Mouse (Mus musculus): ENCODE data around the gene Mvb12b. TPM values are rescaled to one million over a fixed set of nuclear protein-coding genes. Genes with fewer than 3 reads are reported as not detected.

The Mvb12b gene
- total RNA-seq, 1 experiment, result 5.0 TPM

- Histone ChIP-seq H3K36me3 (ENCODE audit: control insufficient read depth, insufficient read depth, low read length, poor library complexity, severe bottlenecking) (no peaks in the 10 kb centered on the region), H3K9me3 (ENCODE audit: control insufficient read depth, insufficient read depth, low read depth, low read length) (no peaks in the 10 kb centered on the region), H3K9ac (ENCODE audit: insufficient read depth, low read depth, low read length, poor library complexity, severe bottlenecking) (no peak overlapping the region), H3K27ac (ENCODE audit: insufficient read depth, low read depth, low read length, poor library complexity, severe bottlenecking) (no peak overlapping the region), H3K4me1 (ENCODE audit: control insufficient read depth in 2 of 2, insufficient read depth in 2 of 2, low read length in 2 of 2, poor library complexity in 1 of 2) (no peaks in the 10 kb centered on the region; a peak in 1 of 4 replicates), H3K4me3 (ENCODE audit: insufficient read depth in 1 of 2, low read depth in 1 of 2, low read length in 2 of 2, poor library complexity in 1 of 2, severe bottlenecking in 1 of 2) (no peak overlapping the region)
- in situ Hi-C loops (cut with MboI; ENCODE audit: low sequenced_read_pairs in 2 of 2, unreplicated experiment in 2 of 2), result no loop called here
- TF ChIP-seq ZC3H11A (IDR thresholded peaks at IDR 0.05; ENCODE audit: borderline replicate concordance, low read depth, low read length) (no peak), HCFC1 (IDR thresholded peaks at IDR 0.05; ENCODE audit: borderline replicate concordance, insufficient read depth, low read length) (no peak), MAFK (IDR thresholded peaks at IDR 0.05; ENCODE audit: insufficient read depth, low read depth, low read length) (no peak), ZNF384 (IDR thresholded peaks at IDR 0.05; ENCODE audit: low read depth, low read length) (no peak), CHD2 (IDR thresholded peaks at IDR 0.05; ENCODE audit: low read depth, low read length) (no peak)
- DNase-seq (ENCODE audit: low read depth, low spot score), result no peak
Measured at GRCm38 (mm10) chr2:33846635-33847034, 41.1 kb downstream of the Mvb12b start.

DNA sequence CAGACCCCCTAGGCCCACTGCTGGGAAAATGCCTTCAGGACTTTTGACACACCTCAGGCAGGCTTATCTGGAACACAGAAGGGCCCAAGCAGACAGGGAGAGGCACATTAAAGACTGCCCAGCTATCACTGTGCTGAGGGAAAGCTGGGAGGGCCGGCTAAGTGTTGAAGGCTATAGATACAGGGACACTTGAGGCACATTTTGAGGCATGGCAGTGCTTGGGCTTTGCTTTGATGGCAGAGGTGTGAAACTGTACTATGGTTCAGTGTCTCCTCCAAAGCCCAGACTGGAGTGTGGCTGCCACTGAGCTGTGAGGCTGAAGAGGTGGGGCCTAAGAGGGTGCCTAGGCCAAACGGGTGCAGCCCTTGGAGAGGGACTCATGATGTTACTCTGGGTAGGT lies 44.1 kb downstream of the Mvb12b start:
- H3K4me1 ChIP-seq (ENCODE audit: control insufficient read depth in 2 of 2, insufficient read depth in 2 of 2, low read length in 2 of 2, poor library complexity in 1 of 2), result no peaks in the 10 kb centered on the region; a peak in 1 of 4 replicates
- no peak for DNase-seq (ENCODE audit: low read depth, low spot score)
- no peaks in the 10 kb centered on the region for H3K9me3 ChIP-seq (ENCODE audit: control insufficient read depth, insufficient read depth, low read depth, low read length)
- H3K36me3 ChIP-seq (ENCODE audit: control insufficient read depth, insufficient read depth, low read length, poor library complexity, severe bottlenecking), result no peaks in the 10 kb centered on the region
- no peak for TF ChIP-seq HCFC1 (IDR thresholded peaks at IDR 0.05; ENCODE audit: borderline replicate concordance, insufficient read depth, low read length)
- TF ChIP-seq ZNF384 (IDR thresholded peaks at IDR 0.05; ENCODE audit: low read depth, low read length), result no peak
- no peak for TF ChIP-seq MAFK (IDR thresholded peaks at IDR 0.05; ENCODE audit: insufficient read depth, low read depth, low read length)
- no peak for TF ChIP-seq CHD2 (IDR thresholded peaks at IDR 0.05; ENCODE audit: low read depth, low read length)
- TF ChIP-seq ZC3H11A (IDR thresholded peaks at IDR 0.05; ENCODE audit: borderline replicate concordance, low read depth, low read length), result no peak
- in situ Hi-C loops (cut with MboI; ENCODE audit: low sequenced_read_pairs in 2 of 2, unreplicated experiment in 2 of 2), result no loop called here
- no peak overlapping the region for H3K27ac ChIP-seq (ENCODE audit: insufficient read depth, low read depth, low read length, poor library complexity, severe bottlenecking)
- H3K9ac ChIP-seq (ENCODE audit: insufficient read depth, low read depth, low read length, poor library complexity, severe bottlenecking), result no peak overlapping the region
- H3K4me3 ChIP-seq (ENCODE audit: insufficient read depth in 1 of 2, low read depth in 1 of 2, low read length in 2 of 2, poor library complexity in 1 of 2, severe bottlenecking in 1 of 2), result no peak overlapping the region

- Histone ChIP-seq H3K4me3 (ENCODE audit: insufficient read depth in 1 of 2, low read depth in 1 of 2, low read length in 2 of 2, poor library complexity in 1 of 2, severe bottlenecking in 1 of 2) (no peak overlapping the region), H3K4me1 (ENCODE audit: control insufficient read depth in 2 of 2, insufficient read depth in 2 of 2, low read length in 2 of 2, poor library complexity in 1 of 2) (no peaks in the 10 kb centered on the region; a peak in 1 of 4 replicates), H3K9me3 (ENCODE audit: control insufficient read depth, insufficient read depth, low read depth, low read length) (no peaks in the 10 kb centered on the region), H3K36me3 (ENCODE audit: control insufficient read depth, insufficient read depth, low read length, poor library complexity, severe bottlenecking) (no peaks in the 10 kb centered on the region), H3K9ac (ENCODE audit: insufficient read depth, low read depth, low read length, poor library complexity, severe bottlenecking) (no peak overlapping the region), H3K27ac (ENCODE audit: insufficient read depth, low read depth, low read length, poor library complexity, severe bottlenecking) (no peak overlapping the region)
- TF ChIP-seq ZNF384 (IDR thresholded peaks at IDR 0.05; ENCODE audit: low read depth, low read length), result no peak
- no peak for TF ChIP-seq ZC3H11A (IDR thresholded peaks at IDR 0.05; ENCODE audit: borderline replicate concordance, low read depth, low read length)
- TF ChIP-seq MAFK (IDR thresholded peaks at IDR 0.05; ENCODE audit: insufficient read depth, low read depth, low read length), result no peak
- TF ChIP-seq CHD2 (IDR thresholded peaks at IDR 0.05; ENCODE audit: low read depth, low read length), result no peak
- TF ChIP-seq HCFC1 (IDR thresholded peaks at IDR 0.05; ENCODE audit: borderline replicate concordance, insufficient read depth, low read length), result no peak
- DNase-seq (ENCODE audit: low read depth, low spot score), result no peak
- in situ Hi-C loops (cut with MboI; ENCODE audit: low sequenced_read_pairs in 2 of 2, unreplicated experiment in 2 of 2), result no loop called here
Measured at GRCm38 (mm10) chr2:33842983-33843577, 44.7 kb downstream of the Mvb12b start.

DNA sequence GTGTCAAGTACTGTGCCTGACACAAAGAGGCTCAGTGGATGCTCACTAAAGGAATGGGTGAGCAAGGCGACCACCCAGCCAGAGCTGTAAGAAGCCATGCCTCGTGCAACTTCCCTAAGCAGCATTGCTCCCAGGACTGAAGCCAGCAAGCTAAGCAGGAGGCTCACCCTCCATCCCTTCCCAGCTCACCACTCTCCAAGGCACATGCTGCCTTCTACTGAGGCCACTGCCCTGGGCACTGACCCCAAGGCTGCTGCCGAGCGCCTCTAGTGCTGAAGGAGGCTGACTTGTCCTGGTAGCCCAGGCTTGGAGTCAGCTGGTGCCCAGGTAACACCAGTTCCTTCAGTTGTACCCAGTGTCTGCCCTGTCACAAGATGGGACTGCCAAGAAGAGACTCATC lies 45.8 kb downstream of the Mvb12b start:
- no peak overlapping the region for H3K27ac ChIP-seq (ENCODE audit: insufficient read depth, low read depth, low read length, poor library complexity, severe bottlenecking)
- H3K9ac ChIP-seq (ENCODE audit: insufficient read depth, low read depth, low read length, poor library complexity, severe bottlenecking), result no peak overlapping the region
- H3K36me3 ChIP-seq (ENCODE audit: control insufficient read depth, insufficient read depth, low read length, poor library complexity, severe bottlenecking), result no peaks in the 10 kb centered on the region; the same call in 1 of the 2 replicates
- TF ChIP-seq CHD2 (IDR thresholded peaks at IDR 0.05; ENCODE audit: low read depth, low read length) (no peak), ZNF384 (IDR thresholded peaks at IDR 0.05; ENCODE audit: low read depth, low read length) (no peak), MAFK (IDR thresholded peaks at IDR 0.05; ENCODE audit: insufficient read depth, low read depth, low read length) (no peak), ZC3H11A (IDR thresholded peaks at IDR 0.05; ENCODE audit: borderline replicate concordance, low read depth, low read length) (no peak), HCFC1 (IDR thresholded peaks at IDR 0.05; ENCODE audit: borderline replicate concordance, insufficient read depth, low read length) (no peak)
- no peaks in the 10 kb centered on the region for H3K9me3 ChIP-seq (ENCODE audit: control insufficient read depth, insufficient read depth, low read depth, low read length)
- no peak overlapping the region for H3K4me3 ChIP-seq (ENCODE audit: insufficient read depth in 1 of 2, low read depth in 1 of 2, low read length in 2 of 2, poor library complexity in 1 of 2, severe bottlenecking in 1 of 2)
- in situ Hi-C loops (cut with MboI; ENCODE audit: low sequenced_read_pairs in 2 of 2, unreplicated experiment in 2 of 2), result no loop called here
- DNase-seq (ENCODE audit: low read depth, low spot score), result no peak
- H3K4me1 ChIP-seq (ENCODE audit: control insufficient read depth in 2 of 2, insufficient read depth in 2 of 2, low read length in 2 of 2, poor library complexity in 1 of 2), result no peaks in the 10 kb centered on the region; a peak in 1 of 4 replicates
